Mouse (Mus musculus): ENCODE data around the gene Hist1h1b. TPM values are rescaled to one million over a fixed set of nuclear protein-coding genes. Genes with fewer than 3 reads are reported as not detected.
"Not testable (repeated sequence)": the region's sequence is repeated elsewhere in the genome, so short reads cannot be mapped to it uniquely, and the experiment has no call there.

Gene Hist1h1b
- polyA plus RNA-seq, 1 experiment: 1.7 TPM

DNA sequence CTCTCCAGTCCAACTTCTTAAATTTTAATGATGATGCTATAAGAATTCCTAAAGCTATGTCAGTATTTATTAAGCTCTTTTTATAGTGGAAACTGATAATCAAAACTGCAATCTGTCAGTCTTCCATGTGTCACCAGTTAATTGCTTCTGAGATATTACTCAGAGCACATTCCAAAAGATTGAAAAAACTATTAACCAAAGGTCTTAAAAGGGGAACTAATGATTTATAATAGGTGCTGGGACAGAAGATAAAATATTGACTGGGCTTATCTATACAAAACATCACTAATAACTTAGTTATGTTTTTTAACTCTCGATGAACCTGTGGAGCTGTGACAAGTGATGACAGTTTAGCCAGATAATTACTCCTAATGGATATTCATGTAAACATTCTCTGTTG is 35.4 kb downstream of the Hist1h1b start:
- TF ChIP-seq TCF3 (IDR thresholded peaks at IDR 0.05; ENCODE audit: insufficient read length, low read depth) (no peak), CEBPB (IDR thresholded peaks at IDR 0.05; ENCODE audit: insufficient read depth, poor library complexity, severe bottlenecking) (no peak), MYOG (IDR thresholded peaks at IDR 0.05; ENCODE audit: control insufficient read depth in 1 of 3, insufficient read depth in 1 of 3, insufficient read length in 2 of 3, low read depth in 2 of 3) (no peak), REST (IDR thresholded peaks at IDR 0.05; ENCODE audit: insufficient read depth, insufficient read length) (no peak)

DNA sequence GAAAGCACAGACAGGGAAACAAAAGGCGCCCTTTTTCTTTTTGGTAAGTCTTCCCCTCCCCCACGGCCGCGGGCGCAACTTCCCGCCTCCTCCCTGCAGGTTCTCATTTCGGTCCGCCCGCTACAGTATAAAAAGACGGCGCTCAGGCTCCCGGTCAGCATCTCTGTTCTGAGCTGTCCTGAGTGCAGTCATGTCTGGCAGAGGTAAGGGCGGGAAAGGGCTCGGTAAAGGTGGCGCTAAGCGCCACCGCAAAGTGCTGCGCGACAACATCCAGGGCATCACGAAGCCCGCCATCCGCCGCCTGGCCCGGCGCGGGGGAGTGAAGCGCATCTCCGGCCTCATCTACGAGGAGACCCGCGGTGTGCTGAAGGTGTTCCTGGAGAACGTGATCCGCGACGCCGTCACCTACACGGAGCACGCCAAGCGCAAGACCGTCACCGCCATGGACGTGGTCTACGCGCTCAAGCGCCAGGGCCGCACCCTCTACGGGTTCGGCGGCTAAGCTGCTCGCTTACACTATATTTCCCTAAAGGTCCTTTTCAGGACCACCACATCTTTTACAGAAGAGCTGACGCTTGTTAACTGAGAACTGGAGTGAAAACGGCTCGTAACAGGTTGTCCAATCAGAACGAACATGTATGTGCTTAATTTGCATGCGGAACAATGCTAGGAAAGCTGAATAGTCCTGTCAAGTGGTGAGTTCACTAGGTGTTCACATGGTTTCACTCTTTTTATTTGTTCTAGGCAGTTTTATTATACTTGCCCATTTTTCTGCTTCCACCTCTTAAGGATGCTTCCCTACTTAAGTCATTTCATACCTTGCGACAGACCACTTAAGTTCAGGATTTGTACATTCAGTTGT is 45.3 kb downstream of the Hist1h1b start, which contains the start of gene Hist1h4j:
Gene Hist1h4j, plus strand, starts transcription at position 159 of the 862 bp plus-strand sequence.
- H3K79me2 ChIP-seq (ENCODE audit: control insufficient read depth, insufficient read depth); H3K36me3 ChIP-seq (ENCODE audit: control insufficient read depth, insufficient read depth); H3K27me3 ChIP-seq (ENCODE audit: control insufficient read depth, insufficient read depth, insufficient read length): not testable (repeated sequence)
- Histone ChIP-seq H3K4me2 (ENCODE audit: low read depth) (peak within 1 kb of the TSS; percentile 97), H3K4me3 (peak within 1 kb of the TSS; percentile 37), H3ac (ENCODE audit: control insufficient read depth, insufficient read length) (peak within 1 kb of the TSS; percentile 47)
- peak; percentile 84 for TF ChIP-seq POLR2A (IDR thresholded peaks at IDR 0.05; ENCODE audit: insufficient read length, low read depth)
- TF ChIP-seq POLR2AphosphoS2 (IDR thresholded peaks at IDR 0.05; ENCODE audit: insufficient read length, low read depth): peak; percentile 96
- TF ChIP-seq E2F4 (IDR thresholded peaks at IDR 0.05; ENCODE audit: insufficient read depth): peak; percentile 42

More for the DNA sequence above, 35.4 kb downstream of the Hist1h1b start:
- no peaks in the 10 kb centered on the region for H3K27me3 ChIP-seq (ENCODE audit: control insufficient read depth, insufficient read depth, insufficient read length)
- peaks cover 28% of the 10 kb centered on the region for H3K79me2 ChIP-seq (ENCODE audit: control insufficient read depth, insufficient read depth)
- H3ac ChIP-seq (ENCODE audit: control insufficient read depth, insufficient read length): no peak overlapping the region
- H3K36me3 ChIP-seq (ENCODE audit: control insufficient read depth, insufficient read depth): no peaks in the 10 kb centered on the region
- H3K4me3 ChIP-seq: no peak overlapping the region
- no peak overlapping the region for H3K4me2 ChIP-seq (ENCODE audit: low read depth)

DNA sequence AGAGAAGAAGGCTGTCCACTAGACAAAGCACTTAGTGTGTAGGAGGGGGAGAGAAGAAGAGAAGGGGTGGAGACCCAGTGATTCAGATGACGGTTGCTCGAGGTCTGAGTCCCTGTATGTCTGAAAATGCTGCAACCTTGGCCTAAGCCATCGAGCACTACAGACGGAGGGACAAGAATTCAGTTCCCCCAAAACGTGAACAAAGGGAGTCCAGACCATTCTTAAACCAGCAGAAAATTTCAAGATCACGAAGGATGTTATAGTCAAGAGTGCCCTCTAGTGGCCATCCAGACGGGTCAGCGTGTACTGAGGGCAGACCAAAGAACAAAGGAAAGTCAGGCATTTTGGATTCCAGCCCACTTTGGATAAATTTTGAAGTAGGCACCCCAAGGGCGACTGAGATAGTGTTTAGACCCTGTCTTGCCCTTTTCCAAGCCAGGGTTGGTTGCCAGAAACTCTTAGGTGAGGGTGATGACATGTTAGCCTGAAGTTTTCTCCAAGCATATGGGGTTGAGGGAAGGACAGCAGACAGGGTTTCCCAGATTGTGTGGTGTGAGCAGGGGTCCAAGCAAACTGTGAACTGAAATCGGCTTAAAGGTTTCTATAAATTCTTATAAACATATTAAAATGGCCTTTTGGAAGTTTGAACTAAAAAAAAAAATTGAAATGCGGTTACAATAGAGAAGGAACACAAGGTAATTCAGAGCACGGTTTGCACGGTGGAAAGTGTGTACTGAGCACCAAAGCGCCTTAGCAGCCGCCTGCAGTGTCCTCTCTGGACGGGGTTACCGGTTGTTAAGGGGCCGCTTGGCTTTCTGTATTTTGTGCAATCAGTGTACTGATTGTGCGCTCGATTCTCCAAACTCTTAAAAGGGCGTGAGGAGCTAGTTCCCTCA is 46.2 kb downstream of the Hist1h1b start:
- H3ac ChIP-seq (ENCODE audit: control insufficient read depth, insufficient read length): peak overlapping the region; percentile 47
- no peak for TF ChIP-seq SRF (IDR thresholded peaks at IDR 0.05; ENCODE audit: control insufficient read depth, insufficient read length, low read depth)
- no peak for TF ChIP-seq MYOD1 (IDR thresholded peaks at IDR 0.05; ENCODE audit: control insufficient read depth in 1 of 3, insufficient read length in 2 of 3, low read depth in 2 of 3)
- no peak for TF ChIP-seq MYOG (IDR thresholded peaks at IDR 0.05; ENCODE audit: control insufficient read depth in 1 of 3, insufficient read depth in 1 of 3, insufficient read length in 2 of 3, low read depth in 2 of 3)
- TF ChIP-seq MAX (IDR thresholded peaks at IDR 0.05; ENCODE audit: low read depth): no peak
- no peak for TF ChIP-seq REST (IDR thresholded peaks at IDR 0.05; ENCODE audit: insufficient read depth, insufficient read length)
- TF ChIP-seq POLR2A (IDR thresholded peaks at IDR 0.05; ENCODE audit: insufficient read length, low read depth): no peak
- no peak for TF ChIP-seq TCF3 (IDR thresholded peaks at IDR 0.05; ENCODE audit: insufficient read length, low read depth)
- TF ChIP-seq E2F4 (IDR thresholded peaks at IDR 0.05; ENCODE audit: insufficient read depth): no peak

GRCm38 (mm10) chr13:21733466-21733865 is 47.0 kb downstream of the Hist1h1b start:
- Histone ChIP-seq H3K4me2 (ENCODE audit: low read depth) (no peak overlapping the region), H3K4me3 (no peak overlapping the region), H3K79me2 (ENCODE audit: control insufficient read depth, insufficient read depth) (no peaks in the 10 kb centered on the region), H3K27me3 (ENCODE audit: control insufficient read depth, insufficient read depth, insufficient read length) (no peaks in the 10 kb centered on the region), H3K36me3 (ENCODE audit: control insufficient read depth, insufficient read depth) (no peaks in the 10 kb centered on the region), H3ac (ENCODE audit: control insufficient read depth, insufficient read length) (no peak overlapping the region)
- no peak for TF ChIP-seq POLR2AphosphoS2 (IDR thresholded peaks at IDR 0.05; ENCODE audit: insufficient read length, low read depth)
- no peak for TF ChIP-seq MYOG (IDR thresholded peaks at IDR 0.05; ENCODE audit: control insufficient read depth in 1 of 3, insufficient read depth in 1 of 3, insufficient read length in 2 of 3, low read depth in 2 of 3)
- TF ChIP-seq TCF12 (IDR thresholded peaks at IDR 0.05; ENCODE audit: insufficient read depth, poor library complexity, severe bottlenecking): no peak
- TF ChIP-seq MYOD1 (IDR thresholded peaks at IDR 0.05; ENCODE audit: control insufficient read depth in 1 of 3, insufficient read length in 2 of 3, low read depth in 2 of 3): no peak
- TF ChIP-seq POLR2A (IDR thresholded peaks at IDR 0.05; ENCODE audit: insufficient read length, low read depth): no peak
- TF ChIP-seq CEBPB (IDR thresholded peaks at IDR 0.05; ENCODE audit: insufficient read depth, poor library complexity, severe bottlenecking): no peak

More for the DNA sequence above, 46.2 kb downstream of the Hist1h1b start:
- no peaks in the 10 kb centered on the region for H3K27me3 ChIP-seq (ENCODE audit: control insufficient read depth, insufficient read depth, insufficient read length)
- H3K4me2 ChIP-seq (ENCODE audit: low read depth): peak overlapping the region; percentile 97
- H3K36me3 ChIP-seq (ENCODE audit: control insufficient read depth, insufficient read depth): no peaks in the 10 kb centered on the region
- H3K4me3 ChIP-seq: peak overlapping the region; percentile 37
- H3K79me2 ChIP-seq (ENCODE audit: control insufficient read depth, insufficient read depth): no peaks in the 10 kb centered on the region

Other genes starting within 250 kb of the Hist1h1b start
- gene Zkscan8, start 249.5 kb downstream of the Hist1h1b start, polyA plus RNA-seq (2012; fragmentation: generic; extraction: Trizol): 1.9 TPM
- gene Olfr1366, start 237.8 kb downstream of the Hist1h1b start, polyA plus RNA-seq (2012; fragmentation: generic; extraction: Trizol): 0.02 TPM
- gene Olfr1535, start 220.7 kb downstream of the Hist1h1b start, polyA plus RNA-seq (2012; fragmentation: generic; extraction: Trizol): not detected
- gene Olfr1364, start 198.9 kb downstream of the Hist1h1b start, polyA plus RNA-seq (2012; fragmentation: generic; extraction: Trizol): not detected
- not detected for gene Olfr1362, start 166.6 kb downstream of the Hist1h1b start, polyA plus RNA-seq (2012; fragmentation: generic; extraction: Trizol)
- gene Olfr11, start 138.1 kb downstream of the Hist1h1b start, polyA plus RNA-seq (2012; fragmentation: generic; extraction: Trizol): not detected
- not detected for gene Olfr1361, start 117.2 kb downstream of the Hist1h1b start, polyA plus RNA-seq (2012; fragmentation: generic; extraction: Trizol)
- not detected for gene Olfr1360, start 103.2 kb downstream of the Hist1h1b start, polyA plus RNA-seq (2012; fragmentation: generic; extraction: Trizol)
- gene Olfr1359, start 82.5 kb downstream of the Hist1h1b start, polyA plus RNA-seq (2012; fragmentation: generic; extraction: Trizol): not detected
- 2.7 TPM for gene Hist1h2bl, start 64.5 kb downstream of the Hist1h1b start, polyA plus RNA-seq (2012; fragmentation: generic; extraction: Trizol)
- 6.4 TPM for gene Hist1h2ai, start 64.2 kb downstream of the Hist1h1b start, polyA plus RNA-seq (2012; fragmentation: generic; extraction: Trizol)
- gene Hist1h3h, start 63.0 kb downstream of the Hist1h1b start, polyA plus RNA-seq (2012; fragmentation: generic; extraction: Trizol): 9.0 TPM
- gene Hist1h2bm, start 58.6 kb downstream of the Hist1h1b start, polyA plus RNA-seq (2012; fragmentation: generic; extraction: Trizol): 1.3 TPM
- 1.3 TPM for gene Hist1h4j, start 45.6 kb downstream of the Hist1h1b start, polyA plus RNA-seq (2012; fragmentation: generic; extraction: Trizol)
- gene Hist1h4k, start 30.1 kb downstream of the Hist1h1b start, polyA plus RNA-seq (2012; fragmentation: generic; extraction: Trizol): 6.3 TPM
- 2.3 TPM for gene Hist1h2ak, start 26.8 kb downstream of the Hist1h1b start, polyA plus RNA-seq (2012; fragmentation: generic; extraction: Trizol)
- 1.8 TPM for gene Hist1h2bn, start 26.5 kb downstream of the Hist1h1b start, polyA plus RNA-seq (2012; fragmentation: generic; extraction: Trizol)
- gene Hist1h3i, start 2.7 kb upstream of the Hist1h1b start, polyA plus RNA-seq (2012; fragmentation: generic; extraction: Trizol): 10.6 TPM
- 6.8 TPM for gene Hist1h2an, start 6.6 kb upstream of the Hist1h1b start, polyA plus RNA-seq (2012; fragmentation: generic; extraction: Trizol)
- gene Hist1h2bp, start 6.8 kb upstream of the Hist1h1b start, polyA plus RNA-seq (2012; fragmentation: generic; extraction: Trizol): 0.89 TPM
- 72.0 TPM for gene Hist1h2bq, start 29.6 kb upstream of the Hist1h1b start, polyA plus RNA-seq (2012; fragmentation: generic; extraction: Trizol)
- gene Hist1h2ao, start 29.8 kb upstream of the Hist1h1b start, polyA plus RNA-seq (2012; fragmentation: generic; extraction: Trizol): not detected
- gene Hist1h4m, start 31.1 kb upstream of the Hist1h1b start, polyA plus RNA-seq (2012; fragmentation: generic; extraction: Trizol): not detected
- gene Hist1h4n, start 51.6 kb upstream of the Hist1h1b start, polyA plus RNA-seq (2012; fragmentation: generic; extraction: Trizol): 19.7 TPM
- 730 TPM for gene Hist1h2ap, start 52.9 kb upstream of the Hist1h1b start, polyA plus RNA-seq (2012; fragmentation: generic; extraction: Trizol)
- 71.7 TPM for gene Hist1h2br, start 53.1 kb upstream of the Hist1h1b start, polyA plus RNA-seq (2012; fragmentation: generic; extraction: Trizol)
- gene Zfp184, start 164.5 kb upstream of the Hist1h1b start, polyA plus RNA-seq (2012; fragmentation: generic; extraction: Trizol): 0.89 TPM
- not detected for gene Pom121l2, start 200.6 kb upstream of the Hist1h1b start, polyA plus RNA-seq (2012; fragmentation: generic; extraction: Trizol)
- gene Prss16, start 229.1 kb upstream of the Hist1h1b start, polyA plus RNA-seq (2012; fragmentation: generic; extraction: Trizol): 0.34 TPM